Mouse (Mus musculus) liver, adult 2 months (tissue): Measurements from ENCODE around the gene Cldn15.

Source experiments
- CTCF ChIP-seq: fragments of 200-500 bp; IDR thresholded peaks from 2 replicates; pipeline ENCODE4 v1.5.1; 2011; ENCODE audit warnings: low read depth, low read length, control low read depth
- POLR2A ChIP-seq: fragments of 200-500 bp; IDR thresholded peaks from 2 replicates; pipeline ENCODE4 v1.6.1; 2011; ENCODE audit warnings: low read length, control low read depth; ENCODE audit not compliant: insufficient read depth; ENCODE audit errors: extremely low read depth

GRCm38 (mm10) chr5:136967592-136967991 is 1.2 kb downstream of the Cldn15 start:
- no peak for TF ChIP-seq CTCF
- no peak for TF ChIP-seq POLR2A
